Mouse (Mus musculus): ENCODE measurements around the gene Ampd1.

DNA sequence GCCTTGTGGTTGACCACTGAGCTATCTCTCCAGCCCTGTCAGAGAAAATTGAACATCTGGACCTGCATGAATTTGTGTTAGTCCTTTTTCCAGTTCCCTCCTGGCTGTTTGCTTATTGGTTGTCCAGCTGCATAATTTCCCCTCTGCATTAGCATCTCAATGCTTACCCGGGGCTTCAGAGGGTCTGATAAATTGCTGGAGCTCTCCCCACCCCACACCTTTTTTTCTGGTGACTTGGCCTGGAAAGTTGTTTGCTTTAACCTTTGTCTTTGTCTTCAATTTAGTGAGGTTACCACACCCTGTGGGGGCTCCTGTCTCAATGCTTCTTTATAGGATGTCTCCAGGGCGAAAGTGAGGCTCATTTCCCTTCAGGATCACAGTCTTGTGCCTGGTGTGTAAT is 53.4 kb downstream of the Ampd1 start:
- TF ChIP-seq CTCF (IDR thresholded peaks at IDR 0.05; ENCODE audit: borderline replicate concordance, insufficient read depth, low read length): no peak
- TF ChIP-seq POLR2A (IDR thresholded peaks at IDR 0.05; ENCODE audit: low read depth, low read length): no peak
